Mouse (Mus musculus) lung, adult 2 months (tissue): Measurements from ENCODE around the gene Gm21981. TPM values are rescaled to one million over a fixed set of nuclear protein-coding genes. Genes with fewer than 3 reads are reported as not detected.
A peak's percentile ranks its signal among the peaks of the same experiment; 100 is the strongest.

Experiments
- DNase-seq: peaks from one replicate; pipeline ENCODE4 v3.0.0; 2022
- H3K4me1 ChIP-seq: fragments of 200-500 bp; 2 replicates; pipeline ENCODE4 v1.6.1; 2011; ENCODE audit warnings: low read length; ENCODE audit not compliant: control insufficient read depth, insufficient read depth
- H3K4me3 ChIP-seq: fragments of 200-500 bp; replicated peaks from 2 replicates; pipeline ENCODE3; 2011; ENCODE audit warnings: low read depth, mild to moderate bottlenecking, control low read depth, low read length; ENCODE audit errors: extremely low read depth
- CTCF ChIP-seq: fragments of 200-500 bp; IDR thresholded peaks from 2 replicates; pipeline ENCODE4 v1.5.1; 2011; ENCODE audit warnings: mild to moderate bottlenecking, low read length, control low read depth; ENCODE audit not compliant: insufficient read depth
- POLR2A ChIP-seq: fragments of 200-500 bp; IDR thresholded peaks from 2 replicates; pipeline ENCODE4 v1.6.1; 2011; ENCODE audit warnings: low read depth, mild to moderate bottlenecking, control low read depth, low read length, borderline replicate concordance; ENCODE audit errors: extremely low read depth
- WGBS: fragments of 180-500 bp; shearing (Covaris S2); methylation state at CpG from one replicate; pipeline ENCODE4 v1.1.7; 2018; 5-methylcytosine and 5-hydroxymethylcytosine counted together
- polyA plus RNA-seq: library from polyadenylated mRNA; depleted of rRNA; stranded (reverse); fragments of >200 nt; gene quantifications from 2 replicates; pipeline ENCODE4 v1.2.3, GENCODE M21; 2012

Gm21981 gene
- polyA plus RNA-seq, 1 experiment: 0.72 TPM

DNA sequence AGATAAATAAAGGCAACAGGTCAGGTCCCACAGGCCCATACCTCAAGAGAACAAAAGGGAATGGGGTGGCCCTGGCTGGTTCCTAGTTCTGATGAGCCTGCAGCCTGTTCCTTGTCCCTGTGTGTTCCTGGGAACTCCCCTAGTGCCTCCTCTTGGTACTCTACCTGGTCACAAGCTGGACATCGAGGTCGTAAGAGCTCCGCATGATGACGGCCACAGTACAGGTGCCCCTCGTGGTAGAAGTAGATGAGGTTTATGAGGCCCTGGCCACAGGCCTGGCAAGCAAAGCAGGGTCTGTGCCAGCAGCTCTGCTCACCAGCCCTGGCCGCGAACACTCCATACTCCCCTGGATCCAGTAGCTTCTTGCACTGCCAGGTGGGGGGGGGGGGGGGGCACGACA is 4.4 kb downstream of the Gm21981 start:
- Histone ChIP-seq H3K4me1 (peaks cover 6% of the 10 kb centered on the region; the same call in 1 of the 2 replicates), H3K4me3 (no peak overlapping the region)
- DNase-seq: no peak
- TF ChIP-seq POLR2A (no peak), CTCF (no peak)
- WGBS: 89% methylated on average over 8 of the region's 8 CpGs

DNA sequence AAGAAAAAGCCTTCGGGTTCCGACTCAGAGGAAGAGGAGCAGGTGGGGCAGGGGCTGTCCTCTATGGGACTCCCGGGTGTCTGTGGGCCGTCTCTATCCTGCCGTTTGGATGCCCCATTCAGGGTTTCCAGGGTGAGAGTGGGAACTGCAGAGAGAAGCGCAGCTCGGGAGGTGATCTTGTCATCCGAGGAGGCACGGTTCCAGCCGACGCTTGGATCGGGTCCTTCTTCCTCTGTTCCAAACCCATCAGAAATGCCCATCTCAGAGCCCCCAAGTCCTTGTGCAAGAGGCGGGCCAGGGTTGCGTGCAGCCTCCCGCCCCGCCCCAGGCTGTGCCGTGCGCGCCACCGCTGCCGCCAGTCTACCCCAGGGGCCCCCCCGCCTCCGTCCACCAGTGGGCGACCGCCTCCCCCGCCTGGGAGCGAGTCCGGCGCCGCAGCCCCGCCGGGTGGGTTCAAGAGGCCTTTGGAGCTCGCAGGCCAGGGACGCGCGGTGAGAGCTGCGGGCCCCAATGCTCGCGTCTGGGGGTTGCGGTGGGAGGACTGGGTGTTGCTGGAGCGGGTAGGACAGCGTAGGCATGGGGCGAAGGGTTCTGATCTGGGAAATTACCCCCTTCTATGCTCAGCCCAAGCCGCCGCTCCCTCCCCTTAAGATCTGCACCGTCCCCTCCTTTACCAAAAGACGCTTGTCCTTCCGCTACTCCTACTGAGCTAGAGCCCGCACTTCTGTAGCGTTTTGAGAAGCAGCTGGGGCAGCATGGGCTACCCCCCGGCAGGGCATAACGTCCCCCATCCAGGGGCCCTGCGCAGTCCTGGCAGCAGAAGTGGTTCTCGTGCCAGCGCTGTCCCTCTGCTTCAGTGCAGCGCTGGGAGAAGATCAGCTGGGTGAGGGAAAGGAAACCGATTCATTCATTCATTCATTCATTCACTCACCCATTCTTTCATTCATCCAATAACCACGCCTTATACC is 5.4 kb downstream of the Gm21981 start, which contains the start of gene Frs3:
TSS of gene Frs3 (plus strand) at position 423 of the 968 bp plus-strand sequence.
- 2% methylated on average over 58 of the region's 58 CpGs for WGBS
- DNase-seq: peak; percentile 58
- H3K4me1 ChIP-seq: peaks cover 6% of the 10 kb centered on the region; the same call in 1 of the 2 replicates
- 0 out of 2 replicates have a peak, but pooled peaks have one; percentile 3 for TF ChIP-seq POLR2A
- TF ChIP-seq CTCF: no peak
- H3K4me3 ChIP-seq: peak within 1 kb of the TSS; percentile 83

DNA sequence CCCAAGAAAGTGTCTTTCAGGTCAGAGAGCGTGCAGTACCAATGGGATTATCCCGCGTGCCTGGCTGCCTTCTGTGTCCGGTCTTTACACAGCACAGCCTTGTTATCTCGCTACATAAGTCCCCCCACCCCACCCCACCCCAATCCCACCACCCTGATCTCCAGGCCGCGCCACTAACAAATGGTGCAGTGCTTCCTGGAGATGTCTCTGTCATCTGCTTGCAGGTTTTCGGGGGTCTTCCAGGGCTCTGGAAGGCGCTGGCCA is 6.0 kb downstream of the Gm21981 start, which contains the start of gene Tomm6:
TSS of gene Tomm6 (minus strand) at position 43 of the 264 bp plus-strand sequence.
- TF ChIP-seq CTCF (no peak), POLR2A (no peak)
- no peak for DNase-seq
- 0% methylated on average over 9 of the region's 9 CpGs for WGBS
- Histone ChIP-seq H3K4me3 (peak within 1 kb of the TSS; percentile 83), H3K4me1 (peaks cover 6% of the 10 kb centered on the region; the same call in 1 of the 2 replicates)

DNA sequence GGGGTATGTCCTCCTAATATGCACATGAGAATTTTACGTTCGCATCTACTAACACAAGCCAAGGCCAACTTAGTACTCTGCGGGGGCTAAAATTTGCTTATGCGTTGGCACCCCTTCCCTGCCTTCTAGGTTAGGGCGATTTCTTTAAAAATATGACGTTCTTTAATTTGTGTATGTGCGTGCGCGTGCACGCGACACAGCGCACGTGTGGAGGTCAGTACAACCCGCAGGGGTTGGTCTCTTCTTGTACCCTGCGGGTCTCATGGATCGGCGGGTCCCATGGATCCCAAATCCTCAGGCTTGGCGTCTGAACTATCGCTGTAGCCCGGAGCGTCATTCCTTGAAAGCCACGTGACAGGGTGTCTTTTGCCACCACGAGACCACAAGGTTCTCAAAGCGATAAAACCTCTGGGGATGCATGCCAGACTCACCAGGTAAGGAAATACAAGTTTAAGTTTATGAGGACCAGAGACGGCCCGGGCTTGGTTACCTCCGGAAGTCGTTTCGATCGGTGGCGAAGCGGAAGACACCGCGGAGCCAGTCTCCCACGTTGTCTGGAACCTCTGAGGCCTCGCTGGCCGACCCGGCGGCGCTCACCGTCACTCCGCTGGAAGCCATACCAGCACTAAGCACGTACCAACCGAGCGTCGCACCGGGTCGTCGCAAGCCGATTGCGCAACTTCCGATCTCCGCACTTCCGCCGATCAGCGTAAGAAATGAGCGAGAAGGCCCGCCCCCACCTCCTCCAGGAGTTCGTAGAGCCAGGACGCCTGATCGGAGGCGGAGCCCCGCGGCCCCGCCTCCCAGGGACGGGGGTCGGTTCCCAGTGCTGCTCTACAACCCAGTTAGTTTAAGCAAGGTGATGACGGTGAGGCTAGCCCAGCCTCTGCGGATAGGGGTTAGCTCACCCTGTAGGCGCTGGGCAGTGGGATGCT is 6.6 kb downstream of the Gm21981 start:
- peak; percentile 87; the same call in 1 of the 2 replicates for TF ChIP-seq POLR2A
- TF ChIP-seq CTCF: no peak
- DNase-seq: peak; percentile 93
- WGBS: under 1% methylated on average over 70 of the region's 70 CpGs
- Histone ChIP-seq H3K4me1 (peaks cover 6% of the 10 kb centered on the region; the same call in 1 of the 2 replicates), H3K4me3 (peak overlapping the region; percentile 83)

DNA sequence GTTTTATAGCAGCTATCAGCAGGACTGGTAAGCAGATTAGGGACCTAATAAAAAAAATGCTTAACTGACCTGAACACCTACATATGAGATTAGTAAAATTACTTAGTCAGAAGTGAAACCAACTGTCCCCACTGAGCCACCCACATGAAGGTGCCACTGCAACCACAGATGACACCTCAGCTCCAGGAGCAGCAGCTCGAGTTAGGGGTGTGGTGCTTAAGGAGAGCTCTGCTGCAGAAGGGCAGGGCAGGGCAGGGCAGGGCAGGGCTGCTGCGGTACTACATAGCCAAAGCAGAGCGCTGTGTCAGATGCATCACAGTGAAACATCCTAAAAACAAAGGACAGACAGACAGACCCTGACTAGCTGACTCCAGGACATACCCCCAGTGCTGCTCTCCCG is 11.4 kb downstream of the Gm21981 start:
- peaks cover 6% of the 10 kb centered on the region; the same call in 1 of the 2 replicates for H3K4me1 ChIP-seq
- no peak for DNase-seq
- H3K4me3 ChIP-seq: no peak overlapping the region
- TF ChIP-seq CTCF (no peak), POLR2A (no peak)
- 63% methylated on average over 4 of the region's 4 CpGs for WGBS

DNA sequence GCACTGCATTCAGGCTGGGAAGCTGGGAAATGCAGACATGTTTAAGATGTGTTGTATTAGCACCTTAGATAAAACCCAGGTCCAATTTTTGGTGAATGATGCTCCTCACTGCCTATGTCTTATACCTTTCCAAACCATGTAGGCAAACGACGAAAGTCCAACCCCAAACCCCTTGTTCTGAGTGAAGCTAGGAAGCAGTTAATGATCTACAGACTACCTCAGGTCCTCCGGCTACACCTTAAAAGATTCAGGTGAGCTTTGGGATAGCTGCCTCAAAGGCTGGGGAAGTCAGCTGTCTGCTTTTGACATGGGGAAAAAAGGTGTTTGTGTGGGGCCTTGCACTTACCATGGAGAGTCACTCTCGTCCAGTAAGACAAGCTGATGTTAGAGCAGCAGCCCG is 15.6 kb downstream of the Gm21981 start:
- no peak overlapping the region for H3K4me3 ChIP-seq
- no peak for DNase-seq
- no peaks in the 10 kb centered on the region for H3K4me1 ChIP-seq
- 76% methylated on average over 5 of the region's 5 CpGs for WGBS
- TF ChIP-seq CTCF (no peak), POLR2A (no peak)

DNA sequence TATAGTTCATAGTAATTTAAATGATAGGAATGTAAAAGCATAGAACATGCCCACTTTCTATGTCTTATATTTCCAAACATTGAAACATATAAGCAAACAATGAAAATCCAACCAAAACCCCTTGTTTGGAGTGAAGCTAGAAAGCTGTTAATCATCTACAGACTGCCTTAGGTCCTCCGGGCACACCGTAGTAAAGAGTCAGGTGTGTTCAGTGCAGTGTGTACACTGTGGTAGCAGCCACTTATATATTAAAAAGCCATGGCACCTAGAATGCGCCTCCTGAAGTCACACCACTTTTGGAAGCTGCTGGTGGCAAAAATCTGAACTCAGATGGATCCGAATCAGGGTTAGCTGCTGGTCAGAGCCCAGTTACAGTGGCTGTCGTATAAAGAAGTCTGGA is 16.0 kb downstream of the Gm21981 start:
- Histone ChIP-seq H3K4me3 (no peak overlapping the region), H3K4me1 (no peaks in the 10 kb centered on the region)
- WGBS: 71% methylated on average over 5 of the region's 5 CpGs
- no peak for TF ChIP-seq POLR2A
- TF ChIP-seq CTCF: no peak
- no peak for DNase-seq

DNA sequence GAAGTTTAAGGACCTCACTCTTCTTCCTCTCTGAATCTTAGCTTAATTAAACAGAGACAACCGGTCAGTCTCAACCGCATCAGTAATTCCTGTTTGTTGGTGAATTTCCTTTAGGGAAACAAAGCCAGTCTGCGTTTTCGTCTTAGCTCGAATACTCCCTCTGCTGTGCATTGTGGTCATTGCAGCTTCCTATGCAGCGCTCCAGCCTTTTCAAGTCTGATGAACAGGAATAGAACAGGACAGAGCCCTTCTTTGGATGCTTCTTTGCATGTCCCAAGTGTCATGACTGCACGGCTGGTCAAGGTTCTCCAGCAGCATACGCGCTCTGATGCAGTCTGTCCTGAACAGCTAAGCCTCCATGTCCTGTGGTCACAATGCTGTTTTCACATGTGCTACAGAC is 17.7 kb downstream of the Gm21981 start:
- Histone ChIP-seq H3K4me3 (no peak overlapping the region), H3K4me1 (no peaks in the 10 kb centered on the region)
- TF ChIP-seq CTCF: peak; percentile 76
- TF ChIP-seq POLR2A: no peak
- DNase-seq: peak; percentile 75
- WGBS: 16% methylated on average over 9 of the region's 9 CpGs

DNA sequence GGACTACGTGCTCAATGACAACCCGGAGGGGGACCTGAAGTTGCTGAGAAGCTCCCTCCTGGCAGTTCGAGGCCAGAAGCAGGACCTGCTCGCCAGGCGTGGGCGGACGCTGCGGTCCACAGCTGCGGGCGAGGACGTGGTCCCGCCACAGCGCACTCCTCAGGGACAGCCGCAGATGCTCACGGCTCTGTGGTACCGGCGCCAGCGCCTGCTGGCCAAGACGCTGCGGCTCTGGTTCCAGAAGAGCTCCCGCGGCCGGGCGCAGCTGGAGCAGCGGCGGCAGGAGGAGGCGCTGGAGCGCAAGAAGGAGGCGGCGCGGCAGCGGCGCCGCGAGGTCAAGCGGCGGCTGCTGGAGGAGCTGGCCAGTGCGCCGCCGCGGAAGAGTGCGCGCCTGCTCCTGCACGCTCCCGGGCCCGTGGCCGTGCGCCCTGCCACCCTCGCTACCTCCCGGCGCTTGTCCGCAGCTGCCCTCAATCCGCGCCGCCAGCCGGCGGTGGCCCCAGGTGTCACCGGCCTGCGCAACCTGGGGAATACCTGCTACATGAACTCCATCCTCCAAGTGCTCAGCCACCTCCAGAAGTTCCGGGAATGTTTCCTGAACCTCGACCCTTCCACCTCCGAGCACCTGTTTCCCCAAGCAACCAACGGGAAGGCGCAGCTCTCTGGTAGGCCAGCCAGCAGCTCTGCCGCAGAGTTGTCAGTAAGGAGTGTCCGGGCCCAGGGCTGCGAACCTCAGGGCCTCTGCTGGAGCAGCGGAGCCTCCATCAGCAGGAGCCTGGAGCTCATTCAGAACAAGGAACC is 21.7 kb downstream of the Gm21981 start:
- no peak for TF ChIP-seq CTCF
- TF ChIP-seq POLR2A: no peak
- H3K4me3 ChIP-seq: peak overlapping the region; percentile 45
- peak; percentile 61 for DNase-seq
- H3K4me1 ChIP-seq: no peaks in the 10 kb centered on the region
- 12% methylated on average over 67 of the region's 68 CpGs for WGBS
